Mouse (Mus musculus): ENCODE measurements around the gene Nqo1. TPM values are rescaled to one million over a fixed set of nuclear protein-coding genes. Genes with fewer than 3 reads are reported as not detected.

The Nqo1 gene
- total RNA-seq, 2 experiments from 2014 or later, result 6.0 to 6.2 TPM

Other genes starting within 250 kb of the Nqo1 start
- gene Nfat5, start 109.7 kb downstream of the Nqo1 start, total RNA-seq (2021), result 100 to 1,000 TPM in 1 of 2 experiments, 10 to 100 TPM in 1; 66.5 to 101 TPM
- 10 to 100 TPM; 32.2 to 40.8 TPM for gene Nob1, start 21.8 kb upstream of the Nqo1 start, total RNA-seq (2021)
- gene Wwp2, start 33.2 kb upstream of the Nqo1 start, total RNA-seq (2021), result 10 to 100 TPM; 32.7 to 33.2 TPM
- 100 to 1,000 TPM; 111 to 119 TPM for gene Psmd7, start 185.3 kb upstream of the Nqo1 start, total RNA-seq (2021)